Mouse (Mus musculus) granulocyte monocyte progenitor cell, adult 5-6 weeks (primary cell): ENCODE measurements at regions not wholly inside any gene's neighbourhood (a gene's known extent, or its start where the extent isn't known, plus 50 kb on each side); places are given as distances from the start of the nearest gene placed in this dataset.
"Not testable (repeated sequence)": the region's sequence is repeated elsewhere in the genome, so short reads cannot be mapped to it uniquely, and the experiment has no call there.

Experiments
- ATAC-seq: replicated peaks from 2 replicates; pipeline ENCODE4 v1.8.0; 2016; ENCODE audit warnings: mild to moderate bottlenecking, moderate TSS enrichment, inconsistent platforms; ENCODE audit not compliant: poor library complexity, severe bottlenecking

DNA sequence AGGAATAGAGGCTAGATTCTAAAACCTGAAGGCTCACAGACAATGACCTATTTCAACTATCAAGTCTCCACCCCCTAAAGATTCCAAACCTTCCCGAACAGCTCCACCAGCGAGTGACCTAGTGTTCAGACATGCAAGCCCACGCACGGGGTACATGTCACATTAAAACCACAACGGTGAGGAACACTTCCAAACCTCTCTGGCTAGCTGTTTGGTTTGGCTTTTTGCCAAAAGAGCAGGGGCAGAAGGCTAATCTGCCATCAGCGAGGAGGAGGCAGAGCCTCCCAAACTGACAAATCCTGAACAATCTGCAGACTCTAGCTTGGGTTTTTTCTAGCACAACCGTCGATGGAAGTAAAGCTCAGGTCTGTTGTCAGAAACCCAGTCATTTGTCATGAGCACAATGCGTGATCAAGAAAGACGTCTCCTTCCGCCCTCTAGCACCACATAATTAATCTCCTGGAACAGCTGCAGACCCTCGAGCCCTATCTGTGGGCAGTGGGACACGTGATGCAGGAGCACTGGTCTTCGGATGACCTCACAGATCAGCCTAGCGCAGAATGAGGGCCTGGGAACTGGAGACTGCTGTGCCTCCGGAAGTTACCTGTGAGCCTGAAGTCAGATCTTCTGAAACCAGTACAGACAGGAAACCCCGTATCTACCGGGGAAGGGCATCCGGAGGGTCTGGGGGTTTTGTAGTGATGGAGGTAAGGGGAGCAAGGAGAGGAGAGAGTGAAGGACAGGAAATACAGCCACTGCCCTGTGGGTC lies 178.3 kb upstream of the Hs6st1 start:
- peak; percentile 23 for ATAC-seq

- ATAC-seq: peak; percentile 89
Measured at GRCm38 (mm10) chr1:35890500-35890900, 177.7 kb upstream of the Hs6st1 start.

DNA sequence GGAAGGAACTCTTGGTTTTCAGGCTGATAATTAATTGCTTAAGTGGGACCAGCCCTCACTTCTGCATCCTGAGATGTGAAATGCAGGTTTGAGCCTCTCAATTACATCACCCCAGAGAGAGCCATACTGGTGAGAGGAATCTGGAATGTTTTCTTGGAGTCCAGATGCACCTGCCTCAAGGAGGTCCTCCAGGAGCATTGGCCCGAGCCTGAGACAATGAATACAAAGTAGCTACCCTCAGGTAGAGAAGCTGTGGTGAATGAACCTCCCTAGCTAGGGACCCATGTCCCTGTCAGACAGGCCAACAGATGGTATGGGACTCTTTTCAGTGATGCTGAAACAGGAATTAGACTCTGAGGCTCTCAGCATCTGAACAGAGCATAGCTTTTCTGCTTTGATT lies 168.7 kb upstream of the Hs6st1 start:
- ATAC-seq: no peak

DNA sequence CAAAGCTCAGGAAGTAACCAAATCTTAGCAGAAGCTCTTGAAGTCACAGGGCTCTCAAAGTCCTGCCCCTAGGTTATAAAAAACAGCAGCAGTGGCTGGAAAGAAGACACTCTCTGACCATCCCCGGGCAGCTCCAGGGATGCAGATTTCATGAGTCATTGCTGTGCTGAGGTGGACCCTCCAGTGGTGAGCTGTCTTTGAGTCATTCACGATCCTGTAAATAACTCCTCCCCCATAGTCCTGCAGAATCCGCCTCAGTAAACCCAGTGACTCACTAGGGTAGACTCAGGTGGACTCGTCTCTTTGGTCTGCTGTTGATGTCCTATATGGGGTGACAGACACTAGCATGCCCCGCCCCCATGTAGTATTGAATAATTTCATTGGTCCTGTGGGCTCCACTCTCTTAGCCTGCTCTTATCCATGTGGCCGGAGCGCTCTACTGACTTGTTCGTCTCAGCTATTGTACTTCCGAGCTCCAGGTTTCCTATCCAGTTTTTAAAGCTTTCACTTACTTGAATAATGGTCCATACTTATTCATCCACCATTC lies 164.1 kb upstream of the Hs6st1 start:
- no peak for ATAC-seq

GRCm38 (mm10) chr1:35913551-35913950 lies 154.6 kb upstream of the Hs6st1 start:
- ATAC-seq: no peak

- ATAC-seq: not testable (repeated sequence)
Measured at GRCm38 (mm10) chr1:35914175-35914574, 154.0 kb upstream of the Hs6st1 start.

GRCm38 (mm10) chr1:35915526-35915925 lies 152.7 kb upstream of the Hs6st1 start:
- no peak for ATAC-seq

GRCm38 (mm10) chr1:35919840-35920734 lies 148.1 kb upstream of the Hs6st1 start:
- ATAC-seq: no peak

DNA sequence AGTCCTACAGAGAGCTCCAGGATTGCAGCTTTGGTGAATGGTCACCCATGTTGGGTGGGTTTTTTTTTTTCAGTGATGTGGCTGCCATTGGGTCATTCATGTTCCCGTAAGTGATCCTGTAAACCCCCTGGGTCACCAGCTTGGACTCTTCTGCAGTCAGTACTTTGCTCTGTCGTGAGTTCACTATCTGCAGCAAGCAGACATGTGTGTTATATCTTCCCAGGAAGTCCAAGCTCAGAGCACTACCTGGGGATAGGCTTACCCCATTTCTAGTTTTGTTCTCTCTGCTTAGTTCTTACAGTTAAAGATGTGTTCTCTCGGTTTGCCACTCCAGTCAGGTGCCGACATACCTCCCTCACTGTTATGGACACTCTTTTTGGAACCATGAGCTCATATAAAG lies 143.4 kb upstream of the Hs6st1 start:
- ATAC-seq: no peak

GRCm38 (mm10) chr1:35925301-35925700 lies 142.9 kb upstream of the Hs6st1 start:
- ATAC-seq: no peak

DNA sequence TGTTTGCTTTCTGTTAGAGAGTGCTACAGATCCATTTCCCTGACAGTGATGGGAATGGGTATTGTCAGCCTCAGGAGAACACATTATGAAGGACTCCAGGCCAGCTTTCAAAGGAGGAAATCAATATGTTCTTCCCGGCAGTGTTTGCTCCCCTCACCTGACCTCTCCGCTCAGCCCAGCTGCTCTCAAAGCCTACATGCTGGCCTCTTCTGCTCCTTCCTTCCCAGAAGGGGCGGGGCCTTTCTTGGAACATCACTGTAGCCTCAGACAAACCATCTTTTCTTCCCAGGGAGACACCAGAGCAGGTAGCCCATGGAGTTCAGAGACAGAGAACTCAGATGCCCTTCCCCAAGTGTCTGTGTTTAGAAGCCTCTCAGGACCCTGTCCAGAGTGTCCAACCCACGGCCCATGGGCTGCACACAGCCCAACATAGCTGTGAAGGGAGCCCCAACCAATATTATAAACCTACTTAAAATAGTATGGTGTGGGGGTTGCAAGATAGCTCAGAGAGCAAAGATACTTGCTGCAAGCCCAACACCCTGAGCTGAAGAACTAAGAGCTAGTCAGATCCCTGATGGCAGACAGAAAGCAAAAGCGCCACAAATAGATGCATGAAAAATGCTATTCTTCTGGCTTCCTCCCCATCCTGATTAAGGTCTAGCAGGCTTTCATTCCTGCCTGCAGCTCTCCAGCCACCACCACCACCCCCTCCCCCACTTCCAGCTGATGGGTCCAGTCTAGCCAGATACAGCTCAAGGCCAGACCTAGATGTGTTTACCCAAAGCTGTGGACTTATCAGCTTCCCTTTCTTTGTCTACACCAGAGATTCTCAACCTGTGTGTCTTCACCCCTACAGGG lies 141.8 kb upstream of the Hs6st1 start:
- no peak for ATAC-seq

DNA sequence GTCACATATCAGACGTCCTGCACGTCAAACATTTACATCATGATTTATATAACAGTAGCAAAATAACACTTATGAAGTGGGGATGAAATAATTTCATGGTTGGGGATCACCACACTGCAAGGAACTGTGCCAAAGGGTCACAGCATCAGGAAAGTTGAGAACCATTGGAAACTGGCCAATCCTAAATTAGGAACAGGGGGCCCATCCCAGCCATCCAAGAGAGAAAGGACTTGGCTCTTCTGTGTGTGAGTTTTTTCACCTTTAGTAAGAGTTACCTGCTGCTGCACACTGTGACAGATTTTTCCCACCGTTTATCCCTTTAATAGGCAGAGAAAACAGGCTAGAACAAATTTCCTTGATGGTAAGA lies 141.2 kb upstream of the Hs6st1 start:
- ATAC-seq: no peak

DNA sequence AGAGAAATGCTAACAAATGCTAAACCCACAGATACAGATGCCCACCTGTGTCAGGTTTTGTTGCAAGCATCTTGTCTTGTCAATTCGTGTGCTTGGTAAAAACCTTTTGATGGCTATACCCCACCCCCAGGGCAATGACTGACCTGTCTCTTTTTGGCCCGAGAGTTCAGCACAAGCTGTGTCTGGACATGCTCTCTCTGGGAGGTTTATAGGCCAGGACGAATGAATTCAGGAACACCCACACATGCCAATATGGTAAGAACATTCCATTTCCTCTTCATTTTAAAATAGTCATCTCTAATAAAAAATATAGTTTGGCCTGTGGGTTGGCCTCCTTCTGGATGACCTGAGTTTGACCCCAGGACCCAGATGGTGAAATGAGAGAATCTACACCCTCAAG lies 137.8 kb upstream of the Hs6st1 start:
- no peak for ATAC-seq

GRCm38 (mm10) chr1:35931056-35931455 lies 137.1 kb upstream of the Hs6st1 start:
- ATAC-seq: no peak

- no peak for ATAC-seq
Measured at GRCm38 (mm10) chr1:35933511-35933910, 134.7 kb upstream of the Hs6st1 start.

DNA sequence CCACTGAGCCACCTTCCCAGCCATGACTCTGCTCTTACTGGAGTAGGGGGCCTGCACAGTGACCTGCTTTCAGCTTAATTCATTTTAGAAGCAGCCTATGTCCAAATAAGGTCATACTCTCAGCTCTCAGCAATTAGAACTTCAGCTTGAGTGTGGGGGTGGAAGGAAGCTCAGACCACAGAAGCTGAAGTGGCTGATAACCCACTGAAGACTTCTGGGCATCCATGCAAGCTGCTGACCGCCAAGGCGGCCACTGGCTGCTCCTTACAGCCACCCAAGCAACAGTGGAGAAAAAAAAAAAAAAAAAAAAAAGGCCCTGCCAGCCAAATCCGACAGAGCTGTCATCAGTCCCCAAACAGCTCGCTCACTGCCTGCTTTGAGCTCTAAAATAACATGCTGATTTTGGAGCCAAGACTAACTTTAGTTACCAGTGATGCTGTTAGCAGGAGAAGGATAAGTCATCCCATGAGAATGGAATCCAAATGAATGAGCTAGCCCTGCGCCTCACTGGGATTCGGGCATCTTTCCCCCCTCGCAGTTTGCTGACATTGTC lies 133.0 kb upstream of the Hs6st1 start:
- peak; percentile 81 for ATAC-seq

- no peak for ATAC-seq
Measured at GRCm38 (mm10) chr1:35936362-35937093, 131.7 kb upstream of the Hs6st1 start.

DNA sequence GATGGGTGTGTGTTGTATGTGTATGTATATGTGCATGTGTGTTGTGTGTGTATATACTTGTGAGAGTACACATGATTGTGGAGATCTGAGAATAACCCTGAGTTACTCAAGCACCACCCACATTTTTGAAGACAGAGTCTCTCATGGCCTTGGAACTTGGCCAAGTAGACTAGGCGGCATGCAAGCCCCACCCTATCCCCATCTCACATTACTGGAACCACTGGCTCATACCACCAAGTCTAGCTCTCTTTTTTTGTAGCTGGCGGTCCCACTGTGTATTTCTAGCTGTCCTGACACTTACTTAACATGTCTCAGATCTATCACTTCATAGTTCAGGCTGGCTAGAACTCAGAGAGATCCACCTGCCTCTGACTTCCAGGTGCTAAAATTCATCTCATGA lies 128.0 kb upstream of the Hs6st1 start:
- ATAC-seq: no peak

GRCm38 (mm10) chr1:35941642-35942077 lies 126.5 kb upstream of the Hs6st1 start:
- no peak for ATAC-seq
